Mouse (Mus musculus): Measurements from ENCODE around the gene Spc24. TPM values are rescaled to one million over a fixed set of nuclear protein-coding genes. Genes with fewer than 3 reads are reported as not detected.
"Not testable (repeated sequence)": the region's sequence is repeated elsewhere in the genome, so short reads cannot be mapped to it uniquely, and the experiment has no call there.

The Spc24 gene
- polyA plus RNA-seq, 1 experiment from 2014 or later, result 132 TPM

DNA sequence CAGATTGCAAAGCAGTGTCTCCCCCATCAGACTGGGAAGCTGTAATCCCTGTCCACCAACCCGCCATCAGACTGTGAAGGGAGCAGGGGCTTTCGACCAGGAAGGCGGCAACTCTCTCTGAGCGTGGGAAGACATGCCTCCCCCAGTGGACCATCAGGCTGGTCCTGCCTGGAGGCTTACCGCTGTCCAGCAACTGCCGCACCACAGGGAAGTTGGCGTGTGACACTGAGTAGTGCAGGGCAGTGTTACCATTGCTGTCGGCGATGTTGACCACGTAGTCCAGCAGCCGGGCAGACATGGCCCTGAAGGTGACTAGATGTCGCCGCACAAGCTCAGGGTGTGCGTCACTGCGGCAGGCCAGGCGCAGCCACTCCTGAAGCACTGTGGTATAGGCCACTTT lies 14.2 kb upstream of the Spc24 start:
- Histone ChIP-seq H3K36me3 (peaks cover 74% of the 10 kb centered on the region), H3K27me3 (ENCODE audit: insufficient read depth, poor library complexity, severe bottlenecking) (no peaks in the 10 kb centered on the region), H3K9me3 (no peaks in the 10 kb centered on the region), H3K4me3 (no peak overlapping the region), H3K27ac (no peak overlapping the region), H3K4me1 (replicated peaks) (peaks cover 6% of the 10 kb centered on the region)
- whole genome bisulfite sequencing, result 88% methylated on average over 16 of the region's 16 CpGs
- no peak for DNase-seq (ENCODE audit: low spot score)

DNA sequence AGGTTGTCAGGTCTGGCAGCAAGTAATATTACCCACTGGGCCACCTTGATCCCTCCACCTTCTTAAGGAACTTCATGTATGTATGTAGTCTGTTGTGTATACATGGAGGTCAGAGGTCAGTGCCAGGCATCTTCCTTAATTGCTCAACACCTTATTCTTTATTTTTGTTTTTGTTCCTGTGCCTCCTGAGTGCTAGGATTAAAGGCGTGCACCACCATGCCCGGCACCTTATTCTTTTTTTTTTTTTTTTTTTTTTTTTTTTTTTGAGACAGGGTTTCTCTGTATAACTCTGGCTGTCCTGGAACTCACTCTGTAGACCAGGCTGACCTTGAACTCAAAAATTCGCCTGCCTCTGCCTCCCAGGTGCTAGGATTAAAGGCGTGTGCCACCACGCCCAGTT lies 13.3 kb upstream of the Spc24 start:
- Histone ChIP-seq H3K4me1 (replicated peaks) (peaks cover 16% of the 10 kb centered on the region), H3K36me3 (peaks cover 74% of the 10 kb centered on the region)
- H3K4me3 ChIP-seq; H3K27me3 ChIP-seq (ENCODE audit: insufficient read depth, poor library complexity, severe bottlenecking); H3K9me3 ChIP-seq; DNase-seq (ENCODE audit: low spot score); H3K27ac ChIP-seq: not testable (repeated sequence)
- WGBS, result 85% methylated on average over 5 of the region's 5 CpGs

GRCm38 (mm10) chr9:21769558-21770183 lies 9.6 kb upstream of the Spc24 start:
- Histone ChIP-seq H3K4me1 (replicated peaks) (peaks cover 26% of the 10 kb centered on the region), H3K36me3 (peaks cover 53% of the 10 kb centered on the region), H3K4me3 (no peak overlapping the region), H3K27me3 (ENCODE audit: insufficient read depth, poor library complexity, severe bottlenecking) (no peaks in the 10 kb centered on the region), H3K9me3 (no peaks in the 10 kb centered on the region), H3K27ac (peak overlapping the region; percentile 69)
- 78% methylated on average over 26 of the region's 26 CpGs for WGBS
- no peak for DNase-seq (ENCODE audit: low spot score)

DNA sequence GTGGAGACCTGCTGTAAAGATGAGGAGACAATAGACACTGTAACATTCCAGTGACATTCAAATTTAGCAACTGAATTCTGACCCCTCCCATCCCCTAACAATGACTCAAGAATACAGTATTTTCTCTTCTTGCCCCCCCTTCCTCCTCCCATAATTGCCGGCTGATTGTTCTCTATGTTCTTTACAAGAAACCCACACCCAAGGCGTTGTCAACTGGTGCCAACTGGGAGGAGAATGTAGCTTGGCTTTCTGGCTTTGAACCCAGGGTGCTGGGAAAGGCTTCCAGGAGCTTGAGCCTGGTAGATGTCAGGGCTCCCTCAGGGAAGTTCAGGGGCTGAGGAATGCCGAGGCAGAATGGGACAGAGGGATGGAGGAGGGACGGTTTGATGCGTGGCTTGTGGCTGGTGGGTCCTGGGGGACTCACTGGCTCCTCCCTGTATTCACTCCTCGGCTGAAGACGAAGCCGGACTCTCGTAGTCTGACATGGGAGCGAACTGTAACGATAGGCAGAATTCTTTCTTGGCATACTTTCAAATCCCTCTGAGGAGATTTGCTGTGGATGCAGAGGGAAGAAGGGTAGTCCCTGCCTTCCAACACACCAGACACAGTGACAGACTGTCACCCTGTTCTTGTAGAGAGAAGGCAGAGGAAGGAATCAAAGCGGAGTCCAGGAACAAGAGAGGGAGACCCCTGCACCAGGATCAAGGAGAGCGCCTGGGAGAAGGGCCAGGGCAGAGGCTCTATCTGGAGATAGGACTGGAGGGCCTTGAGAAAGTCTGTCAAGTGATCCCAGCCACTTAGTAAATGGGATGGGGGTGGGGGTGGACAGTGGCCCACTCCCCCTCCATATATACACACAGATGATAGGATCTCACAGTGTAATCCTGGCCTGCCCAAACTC lies 8.7 kb upstream of the Spc24 start:
- H3K27me3 ChIP-seq (ENCODE audit: insufficient read depth, poor library complexity, severe bottlenecking), result no peaks in the 10 kb centered on the region
- peak overlapping the region; percentile 74 for H3K27ac ChIP-seq
- no peak for DNase-seq (ENCODE audit: low spot score)
- 47% methylated on average over 13 of the region's 13 CpGs for WGBS
- no peaks in the 10 kb centered on the region for H3K9me3 ChIP-seq
- H3K4me1 ChIP-seq (replicated peaks), result peaks cover 26% of the 10 kb centered on the region
- H3K36me3 ChIP-seq, result peaks cover 44% of the 10 kb centered on the region
- H3K4me3 ChIP-seq, result no peak overlapping the region

DNA sequence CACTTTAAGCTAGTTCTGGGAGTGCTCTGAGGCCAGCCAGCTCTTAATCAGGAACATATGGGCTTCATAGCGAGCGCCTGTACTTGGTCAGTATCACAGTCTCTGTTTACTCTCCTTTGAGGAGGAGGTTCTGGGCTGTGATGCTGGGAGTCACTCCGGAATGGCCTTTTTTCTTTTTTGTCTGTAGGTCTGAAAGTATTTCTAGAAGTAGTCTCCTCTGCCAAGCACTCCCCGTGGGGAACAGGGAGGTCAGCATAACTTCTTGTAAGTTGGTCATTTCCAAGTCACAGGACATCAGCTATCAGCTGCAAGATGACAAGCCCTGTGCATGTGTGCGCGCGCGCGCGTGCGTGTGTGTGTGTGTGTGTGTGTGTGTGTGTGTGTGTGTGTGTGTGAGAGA lies 7.8 kb upstream of the Spc24 start:
- no peak overlapping the region for H3K4me3 ChIP-seq
- peak; percentile 43 for DNase-seq (ENCODE audit: low spot score)
- peaks cover 40% of the 10 kb centered on the region for H3K36me3 ChIP-seq
- H3K4me1 ChIP-seq (replicated peaks), result peaks cover 26% of the 10 kb centered on the region
- no peaks in the 10 kb centered on the region for H3K27me3 ChIP-seq (ENCODE audit: insufficient read depth, poor library complexity, severe bottlenecking)
- peak overlapping the region; percentile 74 for H3K27ac ChIP-seq
- no peaks in the 10 kb centered on the region for H3K9me3 ChIP-seq
- 75% methylated on average over 11 of the region's 11 CpGs for WGBS

DNA sequence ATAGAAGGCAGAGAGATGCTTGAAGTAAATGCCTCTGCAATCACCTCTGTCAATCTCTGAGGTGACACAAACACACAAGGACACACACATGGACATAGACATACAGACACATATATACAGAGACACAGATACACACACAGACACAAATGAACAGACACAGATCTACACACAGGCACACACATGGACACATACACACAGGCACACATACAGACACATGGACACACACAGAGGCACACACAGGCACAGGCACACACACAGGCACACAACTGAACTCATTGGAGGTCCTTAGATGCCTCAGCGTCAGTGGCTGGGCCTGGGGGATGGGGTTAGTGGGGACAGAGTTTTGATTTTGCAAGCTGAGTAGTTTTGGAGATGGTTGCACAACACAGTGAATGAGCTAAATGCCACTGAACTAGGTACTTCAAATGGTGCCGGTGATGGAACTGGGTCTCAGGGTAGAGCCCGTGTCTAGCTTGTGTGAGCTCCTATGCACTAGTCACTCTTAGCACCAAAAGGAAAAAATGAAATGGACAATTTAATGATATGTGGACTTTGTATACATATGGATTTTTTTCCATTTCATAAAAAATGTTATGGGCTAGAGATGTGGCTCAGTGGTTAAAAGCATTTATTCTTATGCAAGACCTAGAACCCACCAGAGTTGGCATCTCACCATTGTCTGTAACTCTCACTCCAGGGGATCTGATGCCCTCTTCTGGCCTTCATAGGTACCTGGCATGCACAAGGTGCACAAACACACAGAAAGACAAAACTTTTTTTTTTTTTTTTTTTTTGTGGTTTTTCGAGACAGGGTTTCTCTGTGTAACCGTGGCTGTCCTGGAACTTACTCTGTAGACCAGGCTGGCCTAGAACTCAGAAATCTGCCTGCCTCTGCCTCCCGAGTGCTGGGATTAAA lies 4.2 kb upstream of the Spc24 start:
- Histone ChIP-seq H3K4me1 (replicated peaks) (peaks cover 25% of the 10 kb centered on the region), H3K4me3 (no peak overlapping the region), H3K36me3 (peaks cover 18% of the 10 kb centered on the region), H3K9me3 (no peaks in the 10 kb centered on the region), H3K27ac (no peak overlapping the region), H3K27me3 (ENCODE audit: insufficient read depth, poor library complexity, severe bottlenecking) (no peaks in the 10 kb centered on the region)
- WGBS, result 93% methylated on average over 6 of the region's 6 CpGs
- DNase-seq (ENCODE audit: low spot score), result no peak

- Histone ChIP-seq H3K4me1 (replicated peaks) (peaks cover 15% of the 10 kb centered on the region), H3K4me3 (no peak overlapping the region), H3K27me3 (ENCODE audit: insufficient read depth, poor library complexity, severe bottlenecking) (no peaks in the 10 kb centered on the region), H3K27ac (no peak overlapping the region), H3K9me3 (no peaks in the 10 kb centered on the region), H3K36me3 (peaks cover 11% of the 10 kb centered on the region)
- no peak for DNase-seq (ENCODE audit: low spot score)
Measured at GRCm38 (mm10) chr9:21762135-21762534, 2.0 kb upstream of the Spc24 start.

- Histone ChIP-seq H3K27ac (peak overlapping the region; percentile 95), H3K4me1 (replicated peaks) (peaks cover 15% of the 10 kb centered on the region), H3K4me3 (peak overlapping the region; percentile 92), H3K36me3 (peaks cover 33% of the 10 kb centered on the region), H3K27me3 (ENCODE audit: insufficient read depth, poor library complexity, severe bottlenecking) (no peaks in the 10 kb centered on the region), H3K9me3 (no peaks in the 10 kb centered on the region)
- no peak for DNase-seq (ENCODE audit: low spot score)
- 1% methylated on average over 20 of the region's 20 CpGs for WGBS
Measured at GRCm38 (mm10) chr9:21759718-21760117, 385 bp downstream of the Spc24 start.

DNA sequence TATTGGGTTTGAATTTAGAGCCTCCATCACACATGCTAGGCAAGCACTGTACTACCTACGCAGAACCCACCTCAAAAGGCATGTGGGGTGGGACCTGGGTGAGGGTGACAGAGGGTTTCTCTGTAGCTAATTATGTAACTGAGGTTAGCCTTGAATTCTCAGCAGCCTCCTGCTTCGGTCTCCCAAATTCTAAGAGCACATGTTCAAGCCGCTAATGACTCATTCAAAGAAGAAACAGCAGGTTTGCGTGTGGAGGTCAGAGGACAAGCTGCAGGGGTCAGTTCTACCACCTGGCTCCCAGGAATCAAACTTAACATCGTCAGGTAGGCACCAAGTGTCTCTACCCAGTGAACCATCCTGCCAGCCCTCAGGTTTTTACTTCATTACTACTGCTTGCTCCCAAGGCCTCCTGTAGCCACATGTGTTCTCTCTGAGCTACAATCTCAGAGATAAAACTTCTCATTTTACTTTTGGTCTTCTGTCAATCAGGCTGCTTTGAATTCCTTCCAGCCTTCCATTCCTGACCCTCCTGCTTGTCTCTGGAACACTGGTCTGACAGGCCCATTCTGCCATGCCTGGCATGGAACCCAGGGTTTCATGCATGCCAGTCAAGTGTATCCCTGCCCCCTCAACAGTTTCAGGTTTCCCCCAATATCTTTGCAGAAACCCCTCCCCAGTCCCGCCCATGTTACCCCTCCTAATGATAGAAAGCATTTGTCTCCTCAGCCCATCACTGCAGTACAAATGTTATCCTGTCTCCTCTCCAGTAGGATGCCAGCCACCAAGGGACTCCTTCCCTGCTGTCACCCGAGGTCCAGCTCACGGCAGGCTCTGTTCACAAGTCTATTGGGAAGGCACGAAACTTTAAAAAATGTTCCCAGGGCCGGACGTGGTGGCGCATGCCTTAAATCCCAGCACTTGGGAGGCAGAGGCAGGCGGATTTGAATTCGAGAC lies 1.2 kb downstream of the Spc24 start:
- 62% methylated on average over 14 of the region's 14 CpGs for WGBS
- peaks cover 42% of the 10 kb centered on the region for H3K36me3 ChIP-seq
- peaks cover 15% of the 10 kb centered on the region for H3K4me1 ChIP-seq (replicated peaks)
- no peaks in the 10 kb centered on the region for H3K27me3 ChIP-seq (ENCODE audit: insufficient read depth, poor library complexity, severe bottlenecking)
- DNase-seq (ENCODE audit: low spot score), result no peak
- H3K4me3 ChIP-seq, result peak overlapping the region; percentile 92
- H3K9me3 ChIP-seq, result no peaks in the 10 kb centered on the region
- peak overlapping the region; percentile 95 for H3K27ac ChIP-seq

GRCm38 (mm10) chr9:21754516-21755321 lies 5.4 kb downstream of the Spc24 start:
- Histone ChIP-seq H3K4me1 (replicated peaks) (peaks cover 21% of the 10 kb centered on the region), H3K9me3 (no peaks in the 10 kb centered on the region), H3K27me3 (ENCODE audit: insufficient read depth, poor library complexity, severe bottlenecking) (no peaks in the 10 kb centered on the region), H3K27ac (no peak overlapping the region), H3K4me3 (no peak overlapping the region), H3K36me3 (peaks cover 60% of the 10 kb centered on the region)
- WGBS, result 79% methylated on average over 13 of the region's 13 CpGs
- DNase-seq (ENCODE audit: low spot score), result no peak

GRCm38 (mm10) chr9:21754003-21754402 lies 6.1 kb downstream of the Spc24 start:
- H3K36me3 ChIP-seq, result peaks cover 67% of the 10 kb centered on the region
- WGBS, result 96% methylated on average over 2 of the region's 2 CpGs

More at GRCm38 (mm10) chr9:21754003-21754402, 6.1 kb downstream of the Spc24 start:
- Histone ChIP-seq H3K27me3 (ENCODE audit: insufficient read depth, poor library complexity, severe bottlenecking) (no peaks in the 10 kb centered on the region), H3K4me3 (no peak overlapping the region), H3K27ac (no peak overlapping the region), H3K4me1 (replicated peaks) (peaks cover 14% of the 10 kb centered on the region), H3K9me3 (no peaks in the 10 kb centered on the region)
- DNase-seq (ENCODE audit: low spot score), result no peak

Data from hindbrain, embryonic 10.5 days (tissue).